Mouse (Mus musculus) thymus, adult 2 months (tissue): ENCODE measurements around the gene Igsf3. TPM values are rescaled to one million over a fixed set of nuclear protein-coding genes. Genes with fewer than 3 reads are reported as not detected.
"Not testable (repeated sequence)": the region's sequence is repeated elsewhere in the genome, so short reads cannot be mapped to it uniquely, and the experiment has no call there.

Source experiments
- DNase-seq: peaks from one replicate; pipeline ENCODE4 v3.0.0; 2021
- H3K27ac ChIP-seq: fragments of 200-500 bp; 2 replicates; pipeline ENCODE4 v1.5.1; 2012; ENCODE audit warnings: low read length, control low read depth; ENCODE audit not compliant: control insufficient read depth, insufficient read depth
- H3K27me3 ChIP-seq: fragments of 200-500 bp; 2 replicates; pipeline ENCODE4 v1.6.1; 2012; ENCODE audit warnings: mild to moderate bottlenecking, low read length, moderate library complexity, mixed read lengths; ENCODE audit not compliant: control insufficient read depth, insufficient read depth
- H3K36me3 ChIP-seq: fragments of 200-500 bp; 2 replicates; pipeline ENCODE4 v1.6.1; 2012; ENCODE audit warnings: mild to moderate bottlenecking, low read length, moderate library complexity; ENCODE audit not compliant: control insufficient read depth, insufficient read depth
- H3K4me1 ChIP-seq: fragments of 200-500 bp; replicated peaks from 2 replicates; pipeline ENCODE4 v1.6.1; 2012; ENCODE audit warnings: low read length; ENCODE audit not compliant: control insufficient read depth, insufficient read depth
- H3K4me3 ChIP-seq: fragments of 200-500 bp; 2 replicates; pipeline ENCODE4 v1.5.1; 2012; ENCODE audit warnings: mild to moderate bottlenecking, low read length, control low read depth, moderate library complexity; ENCODE audit not compliant: control insufficient read depth, insufficient read depth
- CTCF ChIP-seq: fragments of 200-500 bp; IDR thresholded peaks from 2 replicates; pipeline ENCODE4 v1.5.1; 2012; ENCODE audit warnings: mild to moderate bottlenecking, control low read depth, low read length, moderate library complexity, borderline replicate concordance; ENCODE audit not compliant: control insufficient read depth, poor library complexity, insufficient read depth; ENCODE audit errors: extremely low read depth
- POLR2A ChIP-seq: fragments of 200-500 bp; IDR thresholded peaks from 2 replicates; pipeline ENCODE4 v1.6.1; 2012; ENCODE audit warnings: mild to moderate bottlenecking, low read length, control low read depth, moderate library complexity; ENCODE audit not compliant: control insufficient read depth, poor library complexity, insufficient read depth; ENCODE audit errors: extremely low read depth
- WGBS: fragments of 180-500 bp; shearing (Covaris S2); methylation state at CpG from one replicate; pipeline ENCODE4 v1.1.7; 2018; 5-methylcytosine and 5-hydroxymethylcytosine counted together
- polyA plus RNA-seq: library from polyadenylated mRNA; depleted of rRNA; stranded (reverse); fragments of >200 nt; gene quantifications from 2 replicates; pipeline ENCODE4 v1.2.3, GENCODE M21; 2012

The Igsf3 gene
- polyA plus RNA-seq, 1 experiment, result 8.6 TPM

DNA sequence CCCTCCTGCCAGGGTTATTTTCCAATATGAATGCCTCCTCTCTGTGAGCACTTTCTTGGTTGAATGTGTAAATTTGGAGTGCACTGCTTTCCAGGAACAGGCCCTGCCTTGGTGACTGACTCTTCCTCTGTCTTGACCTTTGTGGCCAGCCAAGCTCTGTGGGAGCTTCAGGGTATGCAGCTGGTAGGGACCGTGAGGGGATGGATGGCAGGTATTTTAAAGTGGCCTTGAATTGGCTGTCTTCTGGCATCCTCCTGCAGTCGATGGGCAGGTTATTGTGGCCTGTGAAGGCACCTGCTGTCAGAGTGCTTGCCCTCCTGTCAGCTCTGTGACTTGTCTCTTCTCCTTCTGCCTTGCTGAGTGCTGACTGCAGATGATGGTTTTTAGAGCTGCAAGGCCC, 33.3 kb downstream of the Igsf3 start:
- H3K4me3 ChIP-seq, result no peak overlapping the region
- H3K36me3 ChIP-seq, result no peaks in the 10 kb centered on the region
- no peak overlapping the region for H3K27ac ChIP-seq
- H3K4me1 ChIP-seq, result peaks cover 22% of the 10 kb centered on the region
- no peak for DNase-seq
- no peaks in the 10 kb centered on the region for H3K27me3 ChIP-seq
- TF ChIP-seq CTCF (no peak), POLR2A (no peak)
- WGBS, result 63% methylated on average over 2 of the region's 2 CpGs

DNA sequence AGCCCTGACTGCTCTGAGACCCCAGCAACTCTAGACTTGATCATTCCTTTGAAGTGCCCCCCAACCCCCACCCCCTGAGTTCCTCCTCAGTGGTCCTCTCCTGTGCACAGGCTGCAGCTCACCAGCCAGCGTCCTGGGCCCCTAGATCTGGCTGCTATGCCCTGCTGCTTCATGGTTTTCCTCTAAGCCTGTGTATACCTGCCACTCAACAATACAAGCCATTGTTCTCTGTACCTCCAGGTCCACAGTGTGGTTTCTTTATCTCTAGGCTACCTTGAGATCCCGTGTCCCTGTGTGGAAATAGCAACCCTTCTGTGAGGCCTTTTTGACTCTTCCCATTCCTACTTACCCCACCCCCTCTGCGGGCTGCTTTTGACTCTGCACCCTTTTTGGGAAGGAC, 33.9 kb downstream of the Igsf3 start:
- TF ChIP-seq POLR2A (no peak), CTCF (no peak)
- peaks cover 22% of the 10 kb centered on the region for H3K4me1 ChIP-seq
- no peak overlapping the region for H3K27ac ChIP-seq
- WGBS, result 87% methylated on average over 3 of the region's 3 CpGs
- no peak for DNase-seq
- no peak overlapping the region for H3K4me3 ChIP-seq
- H3K27me3 ChIP-seq, result no peaks in the 10 kb centered on the region
- no peaks in the 10 kb centered on the region for H3K36me3 ChIP-seq

DNA sequence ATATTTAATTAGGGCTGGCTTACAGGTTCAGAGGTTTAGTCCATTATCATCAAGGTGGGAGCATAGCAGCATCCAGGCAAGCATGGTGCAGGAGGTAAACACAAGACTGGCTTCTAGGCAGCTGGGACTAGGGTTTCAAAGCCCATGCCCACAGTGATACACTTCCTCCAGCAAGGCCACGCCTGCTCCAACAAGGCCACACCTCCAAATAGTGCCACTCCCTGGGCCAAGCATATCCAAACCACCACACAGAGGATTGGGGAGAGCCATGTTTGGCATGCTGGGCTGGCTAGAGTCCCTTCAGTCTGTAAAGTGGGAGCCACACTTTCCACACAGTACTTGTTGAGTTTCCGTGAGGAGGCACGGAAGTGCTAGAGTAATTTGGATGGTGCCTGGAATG, 34.7 kb downstream of the Igsf3 start:
- no peak overlapping the region for H3K4me3 ChIP-seq
- H3K4me1 ChIP-seq, result peaks cover 22% of the 10 kb centered on the region
- TF ChIP-seq CTCF (no peak), POLR2A (no peak)
- H3K36me3 ChIP-seq, result no peaks in the 10 kb centered on the region
- H3K27ac ChIP-seq, result no peak overlapping the region
- no peaks in the 10 kb centered on the region for H3K27me3 ChIP-seq
- WGBS, result 84% methylated on average over 3 of the region's 3 CpGs
- no peak for DNase-seq

DNA sequence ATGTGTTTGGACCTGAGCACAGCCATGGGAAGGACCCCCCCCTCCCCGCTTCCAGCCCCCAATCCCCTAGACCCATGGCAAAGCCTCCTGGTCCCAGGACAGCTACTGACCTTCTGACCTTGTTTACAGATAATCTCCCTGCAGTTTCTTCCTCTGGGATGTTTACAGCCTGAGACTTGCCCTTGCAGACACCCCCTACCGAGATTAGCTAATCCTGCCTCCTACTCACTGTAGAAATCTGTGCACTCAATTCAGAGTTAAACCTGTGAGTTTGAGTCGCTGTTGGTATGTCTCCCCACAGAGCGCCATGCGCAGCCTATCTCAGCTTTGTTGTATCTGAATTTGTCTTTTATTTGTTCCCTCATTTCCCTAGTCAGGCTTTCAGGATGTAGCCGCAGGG, 35.2 kb downstream of the Igsf3 start:
- TF ChIP-seq POLR2A, result no peak
- TF ChIP-seq CTCF, result no peak
- DNase-seq, result no peak
- WGBS, result 97% methylated on average over 6 of the region's 6 CpGs
- H3K27ac ChIP-seq, result no peak overlapping the region
- no peak overlapping the region for H3K4me3 ChIP-seq
- peaks cover 21% of the 10 kb centered on the region for H3K4me1 ChIP-seq
- no peaks in the 10 kb centered on the region for H3K36me3 ChIP-seq
- H3K27me3 ChIP-seq, result no peaks in the 10 kb centered on the region

DNA sequence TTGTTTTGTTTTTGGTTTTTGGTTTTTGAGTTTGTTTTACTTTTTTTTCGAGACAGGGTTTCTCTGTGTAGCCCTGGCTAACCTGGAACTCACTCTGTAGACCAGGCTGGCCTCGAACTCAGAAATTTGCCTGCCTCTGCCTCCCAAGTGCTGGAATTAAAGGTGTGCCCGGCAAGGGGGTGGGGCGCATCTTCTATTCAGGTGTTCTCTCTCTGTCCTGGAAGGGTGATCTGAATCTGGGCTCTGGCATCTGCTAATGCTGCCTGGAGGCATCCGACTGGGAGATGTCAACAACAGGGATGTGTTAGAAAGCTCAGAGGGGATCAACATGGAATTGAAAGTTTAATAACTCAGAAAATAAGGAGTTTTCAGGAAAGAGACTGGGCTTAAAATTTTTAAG, 36.1 kb downstream of the Igsf3 start:
- DNase-seq, H3K4me3 ChIP-seq, H3K27me3 ChIP-seq, H3K27ac ChIP-seq, H3K36me3 ChIP-seq: not testable (repeated sequence)
- peaks cover 14% of the 10 kb centered on the region for H3K4me1 ChIP-seq
- WGBS, result 92% methylated on average over 5 of the region's 5 CpGs

DNA sequence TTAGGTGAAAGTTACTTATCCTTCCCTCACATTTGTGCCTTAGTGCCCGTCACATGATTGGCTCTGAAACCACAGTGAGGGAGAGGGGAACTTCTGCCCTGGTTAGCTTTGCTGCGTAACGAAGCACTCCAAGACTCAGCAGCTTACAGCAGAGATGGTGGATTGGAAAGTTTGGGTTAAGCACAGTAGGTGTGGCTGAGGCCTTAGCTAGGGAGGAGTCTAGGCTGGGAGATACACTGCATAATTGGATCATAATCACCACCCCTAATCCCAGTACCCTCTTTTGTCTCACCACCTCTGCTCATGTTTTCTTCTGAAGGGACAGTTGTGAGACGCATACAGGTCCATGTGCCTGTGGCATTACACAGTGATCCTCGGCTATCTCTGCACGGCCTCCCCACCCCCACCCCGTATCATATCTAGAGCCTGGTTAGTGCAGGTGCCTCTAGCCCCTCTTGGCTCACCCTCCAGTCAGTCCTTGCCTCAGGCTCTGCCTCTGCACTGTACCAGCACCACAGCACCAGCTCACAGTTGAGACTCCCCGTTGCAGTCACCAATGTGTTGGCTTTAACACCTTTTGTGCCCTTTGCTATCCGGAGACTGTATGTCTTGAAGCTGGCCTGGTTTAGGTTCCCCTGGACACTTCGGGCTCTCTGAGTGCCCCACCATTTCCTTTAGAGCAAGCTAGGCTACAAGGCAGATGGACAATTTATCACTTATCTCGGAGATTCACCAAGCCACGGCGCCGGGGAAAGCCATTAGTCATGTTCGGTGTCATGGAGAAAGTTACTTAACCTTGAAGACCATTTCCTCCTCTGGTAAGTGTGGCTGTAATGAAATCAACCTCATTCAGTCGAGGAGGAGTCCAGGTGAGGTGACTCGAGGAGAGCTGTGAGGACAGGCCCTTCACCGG, 42.1 kb downstream of the Igsf3 start:
- TF ChIP-seq POLR2A (no peak), CTCF (no peak)
- H3K27me3 ChIP-seq, result no peaks in the 10 kb centered on the region
- no peaks in the 10 kb centered on the region for H3K36me3 ChIP-seq
- H3K4me3 ChIP-seq, result no peak overlapping the region
- no peak overlapping the region for H3K27ac ChIP-seq
- DNase-seq, result no peak
- peaks cover 8% of the 10 kb centered on the region for H3K4me1 ChIP-seq
- WGBS, result 66% methylated on average over 18 of the region's 18 CpGs

DNA sequence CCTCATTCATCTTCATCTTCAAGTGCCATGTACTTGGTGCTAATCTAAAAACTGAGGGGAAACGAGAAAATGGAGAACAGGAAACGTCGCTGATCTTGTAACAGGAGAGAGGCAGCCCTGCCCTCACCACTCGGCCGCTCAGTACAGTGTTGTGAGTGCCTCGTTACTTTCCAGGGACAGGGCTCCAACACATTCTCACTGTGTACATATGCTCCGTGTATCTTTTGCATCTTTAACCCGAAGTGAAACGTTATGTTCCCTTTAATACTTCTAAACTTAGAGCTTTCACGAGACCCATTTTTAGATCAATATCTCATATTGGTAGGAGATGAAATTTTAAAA, 42.7 kb downstream of the Igsf3 start:
- no peak overlapping the region for H3K4me3 ChIP-seq
- no peak overlapping the region for H3K27ac ChIP-seq
- DNase-seq, result no peak
- H3K27me3 ChIP-seq, result no peaks in the 10 kb centered on the region
- H3K36me3 ChIP-seq, result no peaks in the 10 kb centered on the region
- peaks cover 8% of the 10 kb centered on the region for H3K4me1 ChIP-seq
- TF ChIP-seq CTCF (no peak), POLR2A (no peak)
- WGBS, result 58% methylated on average over 10 of the region's 10 CpGs
